Mouse (Mus musculus): ENCODE measurements at regions not wholly inside any gene's neighbourhood (a gene's known extent, or its start where the extent isn't known, plus 50 kb on each side); places are given as distances from the start of the nearest gene placed in this dataset.

GRCm38 (mm10) chr15:56820977-56821579 is 656.3 kb downstream of the Slc22a22 start:
- DNase-seq (ENCODE audit: low spot score) = no peak

- DNase-seq (ENCODE audit: low spot score) = no peak
Measured at GRCm38 (mm10) chr15:56820256-56820976, 657.0 kb downstream of the Slc22a22 start.

- DNase-seq (ENCODE audit: low spot score) = no peak
Measured at GRCm38 (mm10) chr15:56818158-56818690, 659.2 kb downstream of the Slc22a22 start.

GRCm38 (mm10) chr15:56817204-56818157 is 659.9 kb downstream of the Slc22a22 start:
- no peak for DNase-seq (ENCODE audit: low spot score)

GRCm38 (mm10) chr15:56813876-56814275 is 663.5 kb downstream of the Slc22a22 start:
- no peak for DNase-seq (ENCODE audit: low spot score)

GRCm38 (mm10) chr15:56810151-56810550 is 667.3 kb downstream of the Slc22a22 start:
- no peak for DNase-seq (ENCODE audit: low spot score)

GRCm38 (mm10) chr15:56807611-56808010 is 669.8 kb downstream of the Slc22a22 start:
- DNase-seq (ENCODE audit: low spot score) = peak; percentile 62

GRCm38 (mm10) chr15:56801933-56802332 is 675.5 kb downstream of the Slc22a22 start:
- DNase-seq (ENCODE audit: low spot score) = no peak

- no peak for DNase-seq (ENCODE audit: low spot score)
Measured at GRCm38 (mm10) chr15:56775431-56775830, 702.0 kb downstream of the Slc22a22 start.

GRCm38 (mm10) chr15:56774648-56775393 is 702.6 kb downstream of the Slc22a22 start:
- DNase-seq (ENCODE audit: low spot score) = no peak

GRCm38 (mm10) chr15:56766356-56766755 is 711.1 kb downstream of the Slc22a22 start:
- DNase-seq (ENCODE audit: low spot score) = no peak

GRCm38 (mm10) chr15:56764957-56765482 is 712.4 kb downstream of the Slc22a22 start:
- DNase-seq (ENCODE audit: low spot score) = peak; percentile 78

GRCm38 (mm10) chr15:56764019-56764418 is 713.4 kb downstream of the Slc22a22 start:
- DNase-seq (ENCODE audit: low spot score) = no peak

- DNase-seq (ENCODE audit: low spot score) = peak; percentile 16
Measured at GRCm38 (mm10) chr15:56746698-56747097, 730.7 kb downstream of the Slc22a22 start.

- peak; percentile 47 for DNase-seq (ENCODE audit: low spot score)
Measured at GRCm38 (mm10) chr15:56744915-56745314, 732.5 kb downstream of the Slc22a22 start.

All from adipocyte (in vitro differentiated cells).